Mouse (Mus musculus) neutrophil, adult 5-6 weeks (primary cell): ENCODE results near the gene Ctsa. TPM values are rescaled to one million over a fixed set of nuclear protein-coding genes. Genes with fewer than 3 reads are reported as not detected.
"Not testable (repeated sequence)": the region's sequence is repeated elsewhere in the genome, so short reads cannot be mapped to it uniquely, and the experiment has no call there.

Experiments
- ATAC-seq: fragments of 151-379, 151-347 bp; 2 replicates; pipeline ENCODE4 v1.8.0; 2017; ENCODE audit warnings: mild to moderate bottlenecking, moderate TSS enrichment; ENCODE audit not compliant: insufficient number of reproducible peaks, poor library complexity, low FRiP score, severe bottlenecking; ENCODE audit errors: extremely low read depth
- total RNA-seq: library from RNA; stranded (forward); fragments of 200-1000 nt; gene quantifications from 2 replicates; pipeline ENCODE4 v1.2.3, GENCODE M21; 2017

Ctsa gene
- total RNA-seq: 314 and 340 TPM in 2 replicates

GRCm38 (mm10) chr2:164832748-164833301 lies at the start of gene Ctsa:
Gene Ctsa (plus strand): TSS chr2:164832873.
- ATAC-seq: peak; percentile 75

- no peak for ATAC-seq
These were observed 48.6 kb upstream of the Ctsa start for GRCm38 (mm10) chr2:164783926-164784581.

- no peak for ATAC-seq
These were observed 47.7 kb upstream of the Ctsa start for GRCm38 (mm10) chr2:164784869-164785420.

GRCm38 (mm10) chr2:164785481-164786387 lies 46.9 kb upstream of the Ctsa start, which contains the start of gene Snx21:
Gene Snx21 (plus strand): TSS chr2:164785823.
- peak; percentile 47 for ATAC-seq

GRCm38 (mm10) chr2:164786388-164786885 lies 46.2 kb upstream of the Ctsa start:
- ATAC-seq: no peak

GRCm38 (mm10) chr2:164787032-164787431 lies 45.6 kb upstream of the Ctsa start:
- ATAC-seq: no peak

- ATAC-seq: no peak
These were observed 44.9 kb upstream of the Ctsa start for GRCm38 (mm10) chr2:164787779-164788178.

GRCm38 (mm10) chr2:164788411-164788810 lies 44.3 kb upstream of the Ctsa start:
- no peak for ATAC-seq

- no peak for ATAC-seq
These were observed 42.2 kb upstream of the Ctsa start for GRCm38 (mm10) chr2:164790451-164790850.

- ATAC-seq: no peak
These were observed 40.8 kb upstream of the Ctsa start for GRCm38 (mm10) chr2:164791841-164792261.

GRCm38 (mm10) chr2:164792400-164793190 lies 40.1 kb upstream of the Ctsa start:
- ATAC-seq: no peak

- ATAC-seq: peak; percentile 51; the same call in 1 of the 2 replicates
These were observed 39.4 kb upstream of the Ctsa start for GRCm38 (mm10) chr2:164793236-164793635.

GRCm38 (mm10) chr2:164793772-164794171 lies 38.9 kb upstream of the Ctsa start:
- ATAC-seq: no peak

- ATAC-seq: peak; percentile 80
These were observed 38.4 kb upstream of the Ctsa start for GRCm38 (mm10) chr2:164794293-164794692.

GRCm38 (mm10) chr2:164795868-164796267 lies 36.8 kb upstream of the Ctsa start:
- no peak for ATAC-seq

GRCm38 (mm10) chr2:164798554-164798953 lies 34.1 kb upstream of the Ctsa start:
- ATAC-seq: not testable (repeated sequence)

GRCm38 (mm10) chr2:164800252-164801004 lies 32.2 kb upstream of the Ctsa start:
- ATAC-seq: no peak
